9 mouse cellular contexts compared by ENCODE assay signal in the genomic region with DNA sequence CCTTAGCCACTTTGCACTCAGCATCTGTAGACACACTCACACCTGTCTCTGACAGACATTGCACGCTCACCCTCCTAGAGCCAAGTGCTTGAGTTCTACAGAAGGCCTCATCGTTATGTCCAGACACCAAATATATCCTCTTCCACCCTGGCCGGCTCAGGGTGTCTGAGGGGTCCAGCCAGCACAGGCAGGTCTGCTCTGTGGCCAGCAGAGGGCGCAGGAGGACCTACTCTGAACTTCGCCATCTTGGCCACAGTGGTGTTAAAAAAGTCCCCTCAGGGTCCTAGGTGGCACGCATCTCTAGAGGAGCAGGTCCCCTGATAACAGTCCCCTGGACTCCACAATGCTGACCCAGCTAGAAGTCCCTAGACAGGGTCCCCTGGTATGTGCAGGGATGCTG.
DNase-seq lines count a peak whose midpoint lies in the region; ATAC-seq lines count a peak whose summit lies in the region.
"Had no signal": no experiment of that assay in that cellular context is flagged by ENCODE, and none has a peak within 500 bp of the region (broad histone marks: within the 10 kb centered on the region; RNA-seq: fewer than 3 reads in every experiment).

No protein-coding gene starts in this region.

- H3K4me3 ChIP-seq in hindbrain, embryonic 13.5 days, result no peak overlapping the region

- DNase-seq in NIH3T3 (ENCODE audit: low read depth), result peak; percentile 80
- peak; percentile 42 for DNase-seq in cerebellum, adult 8-10 months
- DNase-seq in layer of hippocampus, postnatal 10 days (ENCODE audit: low spot score in 2 of 2), result peak; percentile 80 to 82
- peak; percentile 39 for DNase-seq in lung, postnatal 25 days (ENCODE audit: low spot score)
- peak; percentile 80 for DNase-seq in right cerebral cortex, postnatal 14 days
- peak; percentile 37 for DNase-seq in yolk sac, embryonic 10.5 days (ENCODE audit: low spot score)

- H3K9me3 ChIP-seq in hindbrain, embryonic 13.5 days, result no peaks in the 10 kb centered on the region

- H3K36me3 ChIP-seq in hindbrain, embryonic 13.5 days, result no peaks in the 10 kb centered on the region

- no peak overlapping the region for H3K9ac ChIP-seq in hindbrain, embryonic 13.5 days

- WGBS in hindbrain, embryonic 13.5 days, result 14% methylated on average over 6 of the region's 6 CpGs

- peaks cover 27% of the 10 kb centered on the region for H3K27me3 ChIP-seq in hindbrain, embryonic 13.5 days

- no peak overlapping the region for H3K4me2 ChIP-seq in hindbrain, embryonic 13.5 days

- H3K27ac ChIP-seq in hindbrain, embryonic 13.5 days, result no peak overlapping the region
- H3K27ac ChIP-seq: macrophage had no signal

- H3K4me1 ChIP-seq in hindbrain, embryonic 13.5 days (replicated peaks), result peaks cover 10% of the 10 kb centered on the region; the same call in 1 of the 2 replicates

- peak; percentile 77 for ATAC-seq in frontal cortex, adult (ENCODE audit: low TSS enrichment)
- peak; percentile 36; the same call in 1 of the 2 replicates for ATAC-seq in hindbrain, embryonic 13.5 days (ENCODE audit: low FRiP score)
